Mouse (Mus musculus): ENCODE results near the gene Gm11273. TPM values are rescaled to one million over a fixed set of nuclear protein-coding genes. Genes with fewer than 3 reads are reported as not detected.
"Not testable (repeated sequence)": the region's sequence is repeated elsewhere in the genome, so short reads cannot be mapped to it uniquely, and the experiment has no call there.

Gm11273 gene
- polyA plus RNA-seq (2014; fragmentation: Nextera tagmentation; extraction: Ambion mirVana) = 5.9 and 6.8 TPM in 2 replicates

DNA sequence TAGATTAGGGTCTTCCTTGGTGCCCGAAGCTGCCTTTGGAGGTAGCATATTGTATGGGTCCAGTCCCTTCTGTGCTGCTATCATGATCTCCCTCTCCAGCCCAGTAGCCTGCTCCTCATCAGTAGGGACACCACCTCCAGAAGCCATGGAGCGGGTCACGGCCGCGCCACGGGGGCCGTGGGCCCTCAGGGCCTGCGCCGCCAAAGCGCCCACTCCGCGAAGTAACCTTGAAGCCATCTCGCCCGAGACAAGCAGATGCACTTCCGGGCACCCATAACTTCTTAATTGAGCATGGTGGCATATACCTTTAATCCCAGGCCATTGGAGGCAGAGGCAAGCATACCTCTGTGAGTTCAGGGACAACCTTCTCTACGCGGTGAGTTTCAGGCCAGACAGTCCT lies at the start of gene Gm11273:
Gene Gm11273 (minus strand): TSS at position 237 of the 400 bp plus-strand sequence.
- not testable (repeated sequence) for H3K9me3 ChIP-seq (ENCODE audit: control insufficient read depth, low read length); H3K4me3 ChIP-seq (ENCODE audit: low read depth, low read length); H3K27me3 ChIP-seq (replicated peaks; ENCODE audit: control insufficient read depth, insufficient read depth, low read length); ATAC-seq (ENCODE audit: low read depth); H3K9ac ChIP-seq (ENCODE audit: low read depth, low read length); H3K4me2 ChIP-seq (ENCODE audit: low read depth, low read length); H3K36me3 ChIP-seq (ENCODE audit: control insufficient read depth, insufficient read depth, low read length); DNase-seq (ENCODE audit: low spot score); H3K4me1 ChIP-seq (ENCODE audit: control insufficient read depth, insufficient read depth, low read length); H3K27ac ChIP-seq (replicated peaks; ENCODE audit: low read depth, low read length)
- WGBS = 96% methylated on average over 17 of the region's 17 CpGs

- no peaks in the 10 kb centered on the region for H3K4me1 ChIP-seq (ENCODE audit: control insufficient read depth, insufficient read depth, low read length)
- H3K36me3 ChIP-seq (ENCODE audit: control insufficient read depth, insufficient read depth, low read length) = no peaks in the 10 kb centered on the region
- no peaks in the 10 kb centered on the region for H3K27me3 ChIP-seq (replicated peaks; ENCODE audit: control insufficient read depth, insufficient read depth, low read length)
- no peak overlapping the region for H3K9ac ChIP-seq (ENCODE audit: low read depth, low read length)
- H3K4me3 ChIP-seq (ENCODE audit: low read depth, low read length) = no peak overlapping the region
- 50% methylated on average over 3 of the region's 3 CpGs for WGBS
- ATAC-seq (ENCODE audit: low read depth) = no peak
- H3K4me2 ChIP-seq (ENCODE audit: low read depth, low read length) = no peak overlapping the region
- H3K27ac ChIP-seq (replicated peaks; ENCODE audit: low read depth, low read length) = no peak overlapping the region
- H3K9me3 ChIP-seq (ENCODE audit: control insufficient read depth, low read length) = no peaks in the 10 kb centered on the region
- no peak for DNase-seq (ENCODE audit: low spot score)
Measured at GRCm38 (mm10) chr13:21550416-21551110, 49.3 kb upstream of the Gm11273 start.

DNA sequence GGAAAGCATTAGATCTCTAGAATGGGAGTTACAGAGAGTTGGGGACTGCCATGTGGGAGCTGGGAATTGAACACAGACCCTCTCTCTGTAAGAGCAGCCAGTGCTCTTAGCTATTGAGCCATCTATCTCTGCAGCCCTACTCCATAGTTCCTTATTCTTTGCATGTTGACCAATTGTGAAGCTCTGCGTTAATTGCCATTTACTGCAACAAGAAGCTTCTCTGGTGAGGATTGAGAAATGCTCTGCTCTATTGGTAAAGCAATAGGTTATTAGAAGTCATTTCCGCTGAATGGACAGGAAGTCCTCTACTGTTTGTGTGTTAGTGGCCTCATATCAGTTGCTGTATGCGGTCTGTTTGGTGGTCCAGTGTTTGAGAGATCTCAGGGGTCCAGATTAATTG lies 48.3 kb upstream of the Gm11273 start:
- H3K9ac ChIP-seq (ENCODE audit: low read depth, low read length) = no peak overlapping the region
- ATAC-seq (ENCODE audit: low read depth) = no peak
- WGBS = 90% methylated on average over 3 of the region's 3 CpGs
- no peaks in the 10 kb centered on the region for H3K36me3 ChIP-seq (ENCODE audit: control insufficient read depth, insufficient read depth, low read length)
- no peak for DNase-seq (ENCODE audit: low spot score)
- no peaks in the 10 kb centered on the region for H3K4me1 ChIP-seq (ENCODE audit: control insufficient read depth, insufficient read depth, low read length)
- H3K9me3 ChIP-seq (ENCODE audit: control insufficient read depth, low read length) = no peaks in the 10 kb centered on the region
- no peak overlapping the region for H3K4me2 ChIP-seq (ENCODE audit: low read depth, low read length)
- H3K4me3 ChIP-seq (ENCODE audit: low read depth, low read length) = no peak overlapping the region
- no peaks in the 10 kb centered on the region for H3K27me3 ChIP-seq (replicated peaks; ENCODE audit: control insufficient read depth, insufficient read depth, low read length)
- no peak overlapping the region for H3K27ac ChIP-seq (replicated peaks; ENCODE audit: low read depth, low read length)

GRCm38 (mm10) chr13:21542708-21543107 lies 41.5 kb upstream of the Gm11273 start, which contains the start of gene Olfr1366:
Gene Olfr1366, minus strand, starts transcription at chr13:21542808.
- Histone ChIP-seq H3K4me3 (ENCODE audit: low read depth, low read length) (no peak within 1 kb of the TSS), H3K4me2 (ENCODE audit: low read depth, low read length) (no peak within 1 kb of the TSS), H3K27ac (replicated peaks; ENCODE audit: low read depth, low read length) (no peak within 1 kb of the TSS), H3K27me3 (replicated peaks; ENCODE audit: control insufficient read depth, insufficient read depth, low read length) (no peaks in the 10 kb centered on the region), H3K9ac (ENCODE audit: low read depth, low read length) (no peak within 1 kb of the TSS), H3K9me3 (ENCODE audit: control insufficient read depth, low read length) (no peaks in the 10 kb centered on the region), H3K36me3 (ENCODE audit: control insufficient read depth, insufficient read depth, low read length) (no peaks in the 10 kb centered on the region), H3K4me1 (ENCODE audit: control insufficient read depth, insufficient read depth, low read length) (no peaks in the 10 kb centered on the region)
- no peak for ATAC-seq (ENCODE audit: low read depth)
- DNase-seq (ENCODE audit: low spot score) = no peak
- WGBS = 72% methylated on average over 1 of the region's 1 CpGs

GRCm38 (mm10) chr13:21530781-21531201 lies 29.6 kb upstream of the Gm11273 start, which contains the start of gene Zkscan8:
Gene Zkscan8, minus strand, starts transcription at chr13:21531120.
- DNase-seq (ENCODE audit: low spot score) = peak; percentile 94
- Histone ChIP-seq H3K4me1 (ENCODE audit: control insufficient read depth, insufficient read depth, low read length) (0 out of 2 replicates have a peak, but pooled peaks cover 6% of the 10 kb centered on the region), H3K36me3 (ENCODE audit: control insufficient read depth, insufficient read depth, low read length) (peaks cover 12% of the 10 kb centered on the region), H3K27me3 (replicated peaks; ENCODE audit: control insufficient read depth, insufficient read depth, low read length) (no peaks in the 10 kb centered on the region), H3K9me3 (ENCODE audit: control insufficient read depth, low read length) (no peaks in the 10 kb centered on the region), H3K4me3 (ENCODE audit: low read depth, low read length) (peak within 1 kb of the TSS; percentile 90), H3K9ac (ENCODE audit: low read depth, low read length) (peak within 1 kb of the TSS; percentile 99), H3K4me2 (ENCODE audit: low read depth, low read length) (peak within 1 kb of the TSS; percentile 71), H3K27ac (replicated peaks; ENCODE audit: low read depth, low read length) (peak within 1 kb of the TSS; percentile 96)
- 0% methylated on average over 22 of the region's 39 CpGs for WGBS
- ATAC-seq (ENCODE audit: low read depth) = peak; percentile 99

DNA sequence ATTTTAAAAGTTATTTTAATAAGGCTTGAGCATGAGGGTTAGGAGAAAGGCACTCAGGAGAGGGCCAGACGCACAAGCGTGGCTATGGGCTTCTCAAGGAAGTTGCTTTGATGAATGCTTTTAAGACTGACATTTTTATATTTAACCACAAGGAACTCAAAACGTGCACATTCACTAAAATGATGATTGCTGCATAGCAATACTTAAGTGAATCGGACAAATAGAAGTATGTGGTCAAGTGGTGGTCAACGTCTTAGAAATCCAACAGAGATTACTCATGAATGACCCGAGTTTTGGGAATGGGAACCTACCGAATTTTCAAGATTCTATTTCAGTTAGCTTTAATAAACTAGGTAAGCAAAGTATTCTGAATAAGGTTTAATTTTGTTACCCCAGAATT lies 28.9 kb upstream of the Gm11273 start:
- Histone ChIP-seq H3K27me3 (replicated peaks; ENCODE audit: control insufficient read depth, insufficient read depth, low read length) (no peaks in the 10 kb centered on the region), H3K9ac (ENCODE audit: low read depth, low read length) (peak overlapping the region; percentile 48), H3K9me3 (ENCODE audit: control insufficient read depth, low read length) (no peaks in the 10 kb centered on the region), H3K4me1 (ENCODE audit: control insufficient read depth, insufficient read depth, low read length) (0 out of 2 replicates have a peak, but pooled peaks cover 6% of the 10 kb centered on the region), H3K27ac (replicated peaks; ENCODE audit: low read depth, low read length) (no peak overlapping the region), H3K4me3 (ENCODE audit: low read depth, low read length) (peak overlapping the region; percentile 90), H3K36me3 (ENCODE audit: control insufficient read depth, insufficient read depth, low read length) (peaks cover 17% of the 10 kb centered on the region), H3K4me2 (ENCODE audit: low read depth, low read length) (peak overlapping the region; percentile 71)
- peak; percentile 1 for DNase-seq (ENCODE audit: low spot score)
- no peak for ATAC-seq (ENCODE audit: low read depth)
- WGBS = 42% methylated on average over 7 of the region's 7 CpGs

GRCm38 (mm10) chr13:21506221-21506649 lies 5.0 kb upstream of the Gm11273 start:
- peak overlapping the region; percentile 88 for H3K27ac ChIP-seq (replicated peaks; ENCODE audit: low read depth, low read length)
- ATAC-seq (ENCODE audit: low read depth) (peak; percentile 100), DNase-seq (ENCODE audit: low spot score) (peak; percentile 96)
- H3K4me1 ChIP-seq (ENCODE audit: control insufficient read depth, insufficient read depth, low read length) = no peaks in the 10 kb centered on the region
- peak overlapping the region; percentile 67 for H3K9ac ChIP-seq (ENCODE audit: low read depth, low read length)
- no peaks in the 10 kb centered on the region for H3K9me3 ChIP-seq (ENCODE audit: control insufficient read depth, low read length)
- WGBS = under 1% methylated on average over 21 of the region's 21 CpGs
- H3K4me2 ChIP-seq (ENCODE audit: low read depth, low read length) = peak overlapping the region; percentile 63
- H3K27me3 ChIP-seq (replicated peaks; ENCODE audit: control insufficient read depth, insufficient read depth, low read length) = no peaks in the 10 kb centered on the region
- H3K4me3 ChIP-seq (ENCODE audit: low read depth, low read length) = peak overlapping the region; percentile 61
- no peaks in the 10 kb centered on the region for H3K36me3 ChIP-seq (ENCODE audit: control insufficient read depth, insufficient read depth, low read length)

DNA sequence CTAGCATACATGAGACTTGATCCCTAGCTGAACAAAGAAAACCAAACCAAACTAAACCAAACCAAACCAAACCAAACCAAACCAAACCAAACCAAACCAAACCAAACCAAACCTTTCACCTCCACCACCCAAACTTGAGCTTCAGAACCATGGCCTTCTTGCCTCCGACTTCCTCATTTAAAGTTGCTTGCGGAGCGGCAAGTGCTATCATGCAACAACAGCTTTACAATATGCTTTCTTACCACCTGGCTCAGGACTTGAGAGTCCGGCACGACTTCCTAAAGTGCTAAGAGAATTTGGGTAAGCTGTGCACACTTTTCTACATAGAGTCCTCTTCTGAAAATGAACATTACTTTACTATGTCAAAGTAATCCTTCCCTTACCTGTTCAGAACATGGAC lies 1.1 kb upstream of the Gm11273 start:
- WGBS = 86% methylated on average over 5 of the region's 5 CpGs
- no peaks in the 10 kb centered on the region for H3K9me3 ChIP-seq (ENCODE audit: control insufficient read depth, low read length)
- no peak for ATAC-seq (ENCODE audit: low read depth)
- no peaks in the 10 kb centered on the region for H3K27me3 ChIP-seq (replicated peaks; ENCODE audit: control insufficient read depth, insufficient read depth, low read length)
- no peaks in the 10 kb centered on the region for H3K4me1 ChIP-seq (ENCODE audit: control insufficient read depth, insufficient read depth, low read length)
- DNase-seq (ENCODE audit: low spot score) = no peak
- H3K36me3 ChIP-seq (ENCODE audit: control insufficient read depth, insufficient read depth, low read length) = no peaks in the 10 kb centered on the region
- H3K4me3 ChIP-seq (ENCODE audit: low read depth, low read length) = no peak overlapping the region
- H3K4me2 ChIP-seq (ENCODE audit: low read depth, low read length) = no peak overlapping the region
- H3K27ac ChIP-seq (replicated peaks; ENCODE audit: low read depth, low read length) = no peak overlapping the region
- H3K9ac ChIP-seq (ENCODE audit: low read depth, low read length) = no peak overlapping the region

DNA sequence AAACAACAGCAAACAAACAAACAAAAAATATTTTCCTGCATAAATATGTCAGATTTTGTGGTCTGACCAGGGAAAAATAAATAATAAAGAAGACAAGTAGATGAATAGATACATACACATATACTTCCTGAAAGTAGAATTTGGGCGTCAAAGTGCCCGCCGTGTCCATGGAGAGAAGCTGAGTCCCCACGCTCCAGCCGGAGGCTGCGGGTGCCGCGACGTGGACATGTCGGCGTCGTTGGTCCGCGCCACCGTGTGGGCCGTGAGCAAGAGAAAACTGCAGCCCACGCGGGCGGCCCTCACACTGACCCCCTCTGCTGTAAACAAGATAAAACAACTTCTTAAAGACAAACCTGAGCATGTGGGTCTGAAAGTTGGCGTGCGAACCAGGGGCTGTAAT lies 6.1 kb downstream of the Gm11273 start, which contains the start of gene AK157302:
Gene AK157302 (plus strand): TSS at position 144 of the 400 bp plus-strand sequence.
- H3K27ac ChIP-seq (replicated peaks; ENCODE audit: low read depth, low read length) = no peak within 1 kb of the TSS
- no peak within 1 kb of the TSS for H3K9ac ChIP-seq (ENCODE audit: low read depth, low read length)
- 92% methylated on average over 16 of the region's 21 CpGs for WGBS
- H3K9me3 ChIP-seq (ENCODE audit: control insufficient read depth, low read length) = no peaks in the 10 kb centered on the region
- no peak within 1 kb of the TSS for H3K4me2 ChIP-seq (ENCODE audit: low read depth, low read length)
- DNase-seq (ENCODE audit: low spot score) (no peak), ATAC-seq (ENCODE audit: low read depth) (no peak)
- H3K27me3 ChIP-seq (replicated peaks; ENCODE audit: control insufficient read depth, insufficient read depth, low read length) = no peaks in the 10 kb centered on the region
- no peaks in the 10 kb centered on the region for H3K4me1 ChIP-seq (ENCODE audit: control insufficient read depth, insufficient read depth, low read length)
- H3K36me3 ChIP-seq (ENCODE audit: control insufficient read depth, insufficient read depth, low read length) = no peaks in the 10 kb centered on the region
- no peak within 1 kb of the TSS for H3K4me3 ChIP-seq (ENCODE audit: low read depth, low read length)
